Mouse (Mus musculus) right cerebral cortex, postnatal 36 days (tissue): ENCODE measurements around the gene Pdpk1.
"Not testable (repeated sequence)": the region's sequence is repeated elsewhere in the genome, so short reads cannot be mapped to it uniquely, and the experiment has no call there.

ENCODE experiments used
- DNase-seq, 2 experiments: peaks; one replicate each; pipeline ENCODE4 v3.0.0; 2022; ENCODE audit warnings: low spot score in 2 of 2, mixed read lengths in 1 of 2

The Pdpk1 gene

GRCm38 (mm10) chr17:24163176-24163962 is 12.6 kb upstream of the Pdpk1 start, which contains the start of gene Amdhd2:
Gene Amdhd2, minus strand, starts transcription at chr17:24163766.
- DNase-seq = peak; percentile 98 to 99

GRCm38 (mm10) chr17:24162584-24163175 is 12.0 kb upstream of the Pdpk1 start:
- no peak for DNase-seq

GRCm38 (mm10) chr17:24161466-24161865 is 10.7 kb upstream of the Pdpk1 start:
- no peak for DNase-seq

- no peak for DNase-seq
Measured at GRCm38 (mm10) chr17:24157526-24157925, 6.8 kb upstream of the Pdpk1 start.

GRCm38 (mm10) chr17:24157121-24157520 is 6.4 kb upstream of the Pdpk1 start:
- no peak for DNase-seq

GRCm38 (mm10) chr17:24156394-24156793 is 5.7 kb upstream of the Pdpk1 start:
- DNase-seq = no peak

GRCm38 (mm10) chr17:24155742-24156141 is 5.0 kb upstream of the Pdpk1 start:
- DNase-seq = no peak

- DNase-seq = no peak
Measured at GRCm38 (mm10) chr17:24154463-24154862, 3.7 kb upstream of the Pdpk1 start.

- DNase-seq = peak; percentile 64 to 71
Measured at GRCm38 (mm10) chr17:24151890-24152563, 1.3 kb upstream of the Pdpk1 start.

- no peak for DNase-seq
Measured at GRCm38 (mm10) chr17:24151382-24151781, 658 bp upstream of the Pdpk1 start.

- DNase-seq = no peak
Measured at GRCm38 (mm10) chr17:24149421-24149820, 1.3 kb downstream of the Pdpk1 start.

- no peak for DNase-seq
Measured at GRCm38 (mm10) chr17:24142897-24143296, 7.8 kb downstream of the Pdpk1 start.

- peak; percentile 96 to 97 for DNase-seq
Measured at GRCm38 (mm10) chr17:24141425-24141920, 9.3 kb downstream of the Pdpk1 start.

GRCm38 (mm10) chr17:24140845-24141424 is 9.8 kb downstream of the Pdpk1 start:
- DNase-seq = no peak

GRCm38 (mm10) chr17:24139968-24140367 is 10.8 kb downstream of the Pdpk1 start:
- DNase-seq = no peak

GRCm38 (mm10) chr17:24139256-24139655 is 11.5 kb downstream of the Pdpk1 start:
- no peak for DNase-seq

- no peak for DNase-seq
Measured at GRCm38 (mm10) chr17:24137226-24137880, 13.4 kb downstream of the Pdpk1 start.

GRCm38 (mm10) chr17:24134062-24134461 is 16.7 kb downstream of the Pdpk1 start:
- no peak for DNase-seq

- DNase-seq = not testable (repeated sequence)
Measured at GRCm38 (mm10) chr17:24132919-24133318, 17.8 kb downstream of the Pdpk1 start.

GRCm38 (mm10) chr17:24131570-24131969 is 19.2 kb downstream of the Pdpk1 start:
- DNase-seq = no peak

- not testable (repeated sequence) for DNase-seq
Measured at GRCm38 (mm10) chr17:24129246-24129645, 21.5 kb downstream of the Pdpk1 start.

- DNase-seq = no peak
Measured at GRCm38 (mm10) chr17:24127592-24127991, 23.1 kb downstream of the Pdpk1 start.
